Mouse (Mus musculus): ENCODE measurements at regions not wholly inside any gene's neighbourhood (a gene's known extent, or its start where the extent isn't known, plus 50 kb on each side); places are given as distances from the start of the nearest gene placed in this dataset.

- ATAC-seq: peak; percentile 54
Measured at GRCm38 (mm10) chrX:15598428-15598827, 924.2 kb upstream of the Cypt1 start.

More at GRCm38 (mm10) chrX:15598428-15598827, 924.2 kb upstream of the Cypt1 start:
- H3K27me3 ChIP-seq: peaks cover 8% of the 10 kb centered on the region
- ChIA-PET CTCF (no interaction called here), POLR2A (no interaction called here)
- in situ Hi-C loops (cut with MboI; ENCODE audit: low pct_unique_long_range_greater_than_20kb): no loop called here
- no peak for DNase-seq (ENCODE audit: low read depth, low spot score)
- TF ChIP-seq CTCF (IDR thresholded peaks at IDR 0.05): no peak
